Mouse (Mus musculus) gastrocnemius, adult 18-20 months (tissue): ENCODE data around the gene Krtap5-4. TPM values are rescaled to one million over a fixed set of nuclear protein-coding genes. Genes with fewer than 3 reads are reported as not detected.
"Not testable (repeated sequence)": the region's sequence is repeated elsewhere in the genome, so short reads cannot be mapped to it uniquely, and the experiment has no call there.

ENCODE experiments used
- DNase-seq: peaks from one replicate; pipeline ENCODE4 v3.0.0; 2021; ENCODE audit warnings: low spot score
- total RNA-seq, 2 experiments: library from RNA; stranded (reverse); gene quantifications; 2 replicates each; pipeline ENCODE4 v1.2.3; 2021

Gene Krtap5-4
- total RNA-seq, 2 experiments from 2014 or later, result not detected

DNA sequence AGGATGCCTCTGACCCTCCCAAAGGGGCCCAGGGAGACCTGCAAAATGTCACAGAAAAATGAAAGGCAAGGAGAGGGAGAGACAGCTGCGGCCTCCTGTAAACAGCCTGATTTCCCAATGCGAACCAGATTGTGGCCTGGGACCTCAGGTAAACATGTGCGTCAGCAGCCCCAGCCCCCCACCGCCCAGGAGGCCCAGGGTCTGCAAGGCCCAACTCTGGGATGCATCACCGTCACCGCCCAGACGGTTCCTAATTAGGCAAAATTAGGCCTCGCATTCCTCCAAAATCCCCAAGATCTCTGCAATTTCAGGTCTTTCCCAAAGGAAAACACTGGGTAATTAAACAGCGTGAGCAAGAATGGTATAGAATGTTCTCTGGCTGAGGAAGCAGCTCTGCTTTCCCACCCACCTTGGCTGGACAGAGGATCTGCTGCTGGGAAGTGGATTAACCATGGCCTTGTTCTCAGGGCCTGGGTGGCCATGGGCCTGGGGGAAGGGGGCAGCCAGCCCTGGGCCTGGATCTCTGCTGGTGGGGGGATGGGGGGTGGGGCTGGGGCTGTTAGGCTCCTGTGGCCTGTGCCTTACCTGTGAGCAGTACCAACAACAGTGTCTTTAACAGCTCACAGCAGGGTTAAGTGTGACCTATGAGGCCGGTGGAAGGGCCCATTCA is 18.4 kb downstream of the Krtap5-4 start:
- DNase-seq, result not testable (repeated sequence)

DNA sequence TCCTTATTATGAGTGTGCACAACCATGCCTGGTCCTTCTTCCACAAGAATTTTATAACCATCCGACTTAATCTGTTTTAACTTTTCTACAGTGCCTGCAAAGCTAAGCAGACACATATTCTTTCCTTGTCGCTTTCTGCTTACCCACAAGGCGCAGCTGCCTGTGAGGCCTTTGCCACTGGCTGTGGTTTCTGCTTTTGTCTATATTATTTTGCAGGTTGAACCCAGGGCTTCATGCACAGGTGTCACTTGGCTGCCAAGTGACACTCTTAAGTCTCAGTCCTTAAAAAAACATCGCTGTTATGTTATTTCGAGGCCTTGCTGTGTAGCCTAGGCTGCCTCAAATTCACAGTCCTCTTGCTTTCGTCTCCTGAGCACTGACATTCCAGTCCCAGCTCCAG is 19.3 kb downstream of the Krtap5-4 start:
- DNase-seq, result no peak

DNA sequence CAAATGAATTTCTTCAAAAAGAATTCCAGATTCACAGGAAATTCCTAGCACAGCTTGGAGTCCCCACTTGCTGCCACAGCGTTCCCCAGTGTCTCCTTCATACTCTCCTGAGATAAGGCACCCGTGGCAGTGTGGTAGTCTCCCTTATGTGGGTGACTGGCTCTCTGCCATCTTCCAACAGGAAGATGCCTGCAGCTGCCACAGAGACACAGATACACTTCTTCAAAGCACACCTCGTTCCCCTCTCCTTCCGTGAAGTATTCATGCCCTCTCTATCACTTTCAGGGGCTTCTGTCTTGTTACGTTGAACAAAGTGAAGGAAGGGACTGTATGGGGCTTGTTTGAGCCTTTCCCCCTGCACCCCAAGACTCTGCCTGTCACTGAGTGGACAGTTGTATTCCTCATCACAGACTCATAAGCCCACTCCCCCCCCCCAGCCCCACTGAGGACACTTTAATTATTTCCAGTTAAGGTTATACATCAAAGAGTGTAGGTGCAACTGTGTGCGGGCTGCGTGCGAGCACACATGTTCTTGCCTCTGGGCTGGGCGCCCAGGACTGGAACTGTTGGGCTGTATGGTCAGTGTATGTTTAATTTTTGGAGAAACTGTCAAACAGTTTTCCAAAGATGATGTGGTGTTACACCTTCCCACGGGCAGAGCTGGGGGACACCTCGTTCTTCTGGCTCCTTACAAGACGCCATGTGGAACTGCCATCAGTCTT is 20.2 kb downstream of the Krtap5-4 start:
- DNase-seq, result no peak

DNA sequence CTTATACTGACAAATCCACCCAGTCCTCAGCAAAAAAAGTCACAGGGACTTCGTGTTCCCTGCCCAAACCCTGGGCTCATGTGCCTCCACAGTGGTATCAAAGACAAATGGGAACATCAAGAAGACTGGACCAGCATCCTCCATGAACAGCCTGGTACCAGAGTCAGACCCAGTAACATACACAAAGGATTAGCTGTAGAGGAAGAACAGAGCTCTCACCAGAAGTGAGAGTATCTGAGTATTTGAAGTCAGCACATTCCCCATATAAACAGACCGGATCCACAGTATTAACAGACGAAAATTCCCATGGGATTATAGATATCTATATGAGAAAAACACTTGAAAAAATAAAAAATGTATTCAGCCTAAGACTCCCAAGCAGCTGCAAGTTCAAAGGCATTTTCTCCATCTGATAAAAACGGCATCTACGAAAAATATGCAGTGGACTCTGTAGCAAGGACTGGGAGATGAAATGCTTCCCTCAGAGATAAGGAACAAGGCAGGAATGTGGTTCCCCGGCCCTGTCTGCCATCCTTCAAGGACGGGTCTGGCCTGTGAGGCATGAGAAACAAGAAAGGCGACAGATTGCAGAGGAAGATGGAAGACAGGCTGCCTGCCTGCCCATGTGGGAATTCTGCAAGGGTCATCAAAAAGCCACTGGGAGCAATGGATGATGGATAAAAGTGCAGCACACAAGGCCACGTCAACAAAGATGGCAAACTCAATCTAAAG is 23.5 kb downstream of the Krtap5-4 start:
- DNase-seq, result no peak

DNA sequence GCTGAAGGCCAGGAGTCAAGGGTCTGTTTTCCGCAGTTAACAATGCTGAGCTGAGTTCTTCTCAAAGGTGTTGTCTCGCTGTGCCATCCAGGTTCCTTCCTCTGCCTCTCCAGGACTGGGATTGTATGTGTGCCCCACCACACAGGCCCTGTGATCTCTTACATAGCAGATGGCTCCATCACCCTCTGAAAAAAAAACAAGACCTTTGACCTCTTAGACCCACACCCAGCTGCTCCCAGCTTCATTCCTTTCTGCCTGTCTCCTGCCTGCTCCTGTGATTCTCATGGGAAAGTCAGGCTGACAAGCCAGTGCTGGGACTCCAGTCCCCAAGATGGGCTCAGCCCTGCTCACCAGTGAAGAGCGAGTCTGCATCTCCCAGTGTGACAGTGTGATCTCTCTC is 25.2 kb downstream of the Krtap5-4 start:
- DNase-seq, result no peak

DNA sequence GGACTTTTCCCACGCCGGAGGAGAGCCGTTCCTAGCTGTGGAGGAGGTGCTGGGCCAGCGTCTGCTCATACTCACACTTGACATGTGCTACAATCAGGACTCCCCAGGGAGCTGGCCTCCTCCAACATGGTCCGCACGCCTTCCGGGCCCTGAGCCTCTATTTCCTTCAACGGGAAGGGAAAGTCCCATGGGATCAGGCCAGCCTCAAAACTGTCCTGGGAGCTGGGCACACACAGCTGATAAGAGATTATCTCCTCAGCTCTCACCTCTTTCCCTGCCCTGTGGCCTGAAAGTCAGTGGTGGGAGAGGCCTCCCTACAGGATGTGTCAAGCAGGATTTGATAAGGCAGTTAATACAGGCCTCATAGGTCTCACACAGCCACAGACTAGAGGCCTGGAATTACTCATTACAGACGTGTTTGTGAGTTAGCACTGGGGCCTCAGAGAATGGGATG is 26.9 kb downstream of the Krtap5-4 start:
- peak; percentile 24 for DNase-seq

DNA sequence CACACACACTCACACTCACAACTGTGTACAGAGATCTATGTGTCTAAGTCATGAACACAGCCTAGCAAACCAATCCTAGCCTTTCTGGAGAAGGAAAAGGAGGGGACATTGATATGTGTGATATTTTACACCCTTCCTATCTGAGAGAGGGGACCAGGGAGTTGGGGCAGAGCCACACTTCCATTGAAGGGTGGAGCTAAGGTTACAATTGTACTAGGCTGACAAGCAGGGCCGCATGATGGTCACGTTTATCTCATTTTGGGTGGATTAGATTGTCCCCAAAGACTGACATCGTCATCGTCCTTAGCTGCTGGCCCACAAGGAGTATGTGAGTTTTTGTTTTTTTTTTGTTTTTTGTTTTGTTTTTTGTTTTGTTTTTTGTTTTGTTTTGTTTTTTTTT is 27.9 kb downstream of the Krtap5-4 start:
- no peak for DNase-seq

DNA sequence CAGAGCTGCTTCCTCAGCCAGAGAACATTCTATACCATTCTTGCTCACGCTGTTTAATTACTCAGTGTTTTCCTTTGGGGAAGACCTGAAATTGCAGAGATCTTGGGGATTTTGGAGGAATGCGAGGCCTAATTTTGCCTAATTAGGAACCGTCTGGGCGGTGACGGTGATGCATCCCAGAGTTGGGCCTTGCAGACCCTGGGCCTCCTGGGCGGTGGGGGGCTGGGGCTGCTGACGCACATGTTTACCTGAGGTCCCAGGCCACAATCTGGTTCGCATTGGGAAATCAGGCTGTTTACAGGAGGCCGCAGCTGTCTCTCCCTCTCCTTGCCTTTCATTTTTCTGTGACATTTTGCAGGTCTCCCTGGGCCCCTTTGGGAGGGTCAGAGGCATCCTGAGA is 29.4 kb downstream of the Krtap5-4 start:
- not testable (repeated sequence) for DNase-seq

DNA sequence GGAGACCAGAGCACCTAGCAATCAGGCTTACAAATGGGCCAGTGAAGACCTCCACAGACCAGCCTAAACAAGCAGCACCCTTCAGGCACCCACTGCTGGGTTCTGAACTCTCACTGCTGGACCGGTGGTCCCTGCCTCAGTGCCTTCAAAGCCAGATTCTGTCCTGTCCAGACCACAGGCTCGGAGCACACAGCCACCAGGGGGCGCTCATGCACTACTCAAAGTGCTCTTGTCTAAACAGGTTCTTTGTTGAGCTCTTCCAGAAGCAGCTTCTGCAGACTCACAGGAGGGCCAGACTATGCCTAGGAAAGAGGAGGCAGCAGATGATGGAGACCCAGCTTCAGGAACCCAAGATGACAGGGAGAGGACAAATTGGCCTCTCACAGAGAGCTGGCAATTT is 30.9 kb downstream of the Krtap5-4 start:
- DNase-seq, result peak; percentile 84

DNA sequence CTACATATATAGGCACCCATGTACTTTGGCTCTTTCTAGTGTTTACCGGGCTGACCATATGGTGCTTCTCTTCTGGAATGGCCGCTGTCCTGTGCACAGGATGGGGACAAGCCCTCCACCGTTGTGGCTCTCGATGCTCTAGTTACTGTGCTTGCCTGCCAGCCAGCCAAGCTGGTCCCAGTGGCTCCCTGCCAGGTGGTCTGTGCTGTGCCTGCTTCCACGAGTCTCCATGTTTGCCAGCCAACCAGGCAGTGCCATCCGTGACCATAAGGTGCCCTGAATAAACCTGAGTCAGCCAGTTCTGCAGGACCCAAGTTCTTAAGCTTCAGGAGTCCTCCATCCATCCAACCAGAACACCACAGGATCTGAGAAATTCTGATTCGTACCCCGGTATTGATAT is 31.8 kb downstream of the Krtap5-4 start:
- DNase-seq, result no peak

DNA sequence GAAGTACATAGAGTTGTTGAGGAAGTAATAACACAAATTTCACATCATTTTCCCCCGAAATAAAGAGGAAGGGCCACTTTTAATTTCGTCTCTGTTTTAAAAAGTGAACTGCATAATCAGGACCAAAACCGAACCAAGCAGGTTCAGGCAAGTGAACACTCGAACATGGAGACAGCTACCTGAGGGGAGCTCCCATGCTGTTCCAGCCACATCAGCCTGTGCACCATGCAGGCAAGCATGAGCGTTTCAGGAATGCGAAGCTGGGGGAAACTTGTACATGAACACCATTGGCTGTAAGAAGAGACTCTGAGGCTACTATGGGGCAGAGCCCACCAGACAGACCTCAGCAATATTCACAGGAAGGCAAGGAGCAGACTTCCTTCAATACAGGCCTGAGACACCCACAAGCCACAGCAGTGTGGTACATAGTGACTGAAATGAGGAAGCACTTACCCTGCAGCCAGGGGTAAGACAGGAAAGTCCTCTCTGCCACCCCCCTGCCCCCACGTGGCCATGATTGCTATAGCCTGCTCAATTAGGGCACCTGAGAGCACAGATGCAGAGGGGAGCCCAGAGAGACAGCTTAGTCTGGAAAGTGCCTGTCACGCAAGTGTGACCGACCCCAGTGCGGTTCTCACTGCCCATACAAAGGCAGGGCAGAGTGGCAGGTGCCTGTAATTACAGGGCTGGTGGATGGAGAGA is 37.1 kb downstream of the Krtap5-4 start:
- no peak for DNase-seq

DNA sequence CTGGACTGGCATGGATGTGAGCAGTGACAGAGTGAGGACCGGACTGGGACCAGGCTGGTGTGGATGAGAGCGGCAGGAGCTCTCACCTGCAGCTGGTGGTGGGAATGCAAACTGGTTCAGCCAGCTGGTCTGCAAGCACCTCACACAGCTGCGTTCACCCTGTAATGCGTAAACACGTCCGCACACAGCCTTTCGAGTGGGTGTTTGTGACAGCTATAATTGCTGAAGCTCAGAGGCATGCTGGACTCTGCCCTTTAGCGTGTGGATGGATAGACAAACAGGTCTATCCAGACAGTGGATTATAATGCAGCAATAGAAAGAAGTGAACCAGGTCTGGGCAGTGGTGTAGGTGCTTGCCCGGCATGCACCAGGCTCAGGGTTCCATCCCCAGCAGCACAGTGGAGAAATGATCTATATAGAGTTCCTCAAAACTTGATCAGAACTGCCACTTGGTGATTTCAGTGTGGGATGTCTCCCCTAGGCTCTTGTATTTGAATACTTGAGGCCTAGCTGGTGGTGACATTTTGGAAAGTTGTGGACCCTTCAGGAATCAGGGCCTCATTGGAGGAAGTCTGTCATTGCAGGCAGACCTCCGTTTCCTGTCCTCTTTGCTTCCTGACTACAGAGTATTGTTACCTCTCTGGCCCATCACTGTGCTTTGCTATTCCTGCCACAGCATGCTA is 38.4 kb downstream of the Krtap5-4 start:
- no peak for DNase-seq

DNA sequence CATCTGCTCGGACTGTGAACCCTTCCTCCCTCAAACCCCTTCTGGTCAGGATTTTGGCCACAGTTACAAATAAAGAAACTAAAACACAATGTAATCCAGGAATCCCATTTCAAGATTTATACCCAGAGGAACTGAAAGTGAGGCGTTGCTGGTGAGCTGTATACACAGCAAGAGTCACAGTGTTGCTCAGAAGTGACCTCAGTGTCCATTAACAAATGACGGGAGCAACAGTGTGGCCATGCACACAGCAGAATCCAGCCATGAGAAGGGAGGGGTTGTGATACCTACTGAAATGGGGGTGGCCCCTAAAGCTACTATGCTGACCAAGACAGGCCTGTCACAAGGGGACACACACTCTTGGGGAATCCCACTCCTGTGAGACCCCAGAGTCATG is 38.9 kb downstream of the Krtap5-4 start:
- DNase-seq, result no peak

DNA sequence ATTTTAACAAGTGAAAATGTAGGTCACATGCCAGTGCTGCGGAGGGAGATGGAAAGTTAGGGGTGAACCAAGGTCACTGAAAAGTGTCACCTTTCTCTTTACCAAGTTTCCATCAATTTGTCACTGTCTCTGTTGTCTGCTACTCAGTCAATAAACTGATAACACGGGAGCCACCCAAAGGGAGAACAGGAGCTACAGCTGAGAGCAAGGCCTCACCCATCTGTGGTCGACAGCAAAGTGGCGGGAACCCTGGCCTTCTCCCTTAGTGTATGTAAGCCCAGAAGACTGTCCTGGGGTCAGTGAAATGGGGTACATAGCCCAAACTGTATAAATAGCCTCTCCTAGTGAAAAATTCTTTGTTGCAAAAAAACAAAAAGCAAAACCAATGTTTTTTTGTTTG is 44.2 kb downstream of the Krtap5-4 start:
- no peak for DNase-seq

DNA sequence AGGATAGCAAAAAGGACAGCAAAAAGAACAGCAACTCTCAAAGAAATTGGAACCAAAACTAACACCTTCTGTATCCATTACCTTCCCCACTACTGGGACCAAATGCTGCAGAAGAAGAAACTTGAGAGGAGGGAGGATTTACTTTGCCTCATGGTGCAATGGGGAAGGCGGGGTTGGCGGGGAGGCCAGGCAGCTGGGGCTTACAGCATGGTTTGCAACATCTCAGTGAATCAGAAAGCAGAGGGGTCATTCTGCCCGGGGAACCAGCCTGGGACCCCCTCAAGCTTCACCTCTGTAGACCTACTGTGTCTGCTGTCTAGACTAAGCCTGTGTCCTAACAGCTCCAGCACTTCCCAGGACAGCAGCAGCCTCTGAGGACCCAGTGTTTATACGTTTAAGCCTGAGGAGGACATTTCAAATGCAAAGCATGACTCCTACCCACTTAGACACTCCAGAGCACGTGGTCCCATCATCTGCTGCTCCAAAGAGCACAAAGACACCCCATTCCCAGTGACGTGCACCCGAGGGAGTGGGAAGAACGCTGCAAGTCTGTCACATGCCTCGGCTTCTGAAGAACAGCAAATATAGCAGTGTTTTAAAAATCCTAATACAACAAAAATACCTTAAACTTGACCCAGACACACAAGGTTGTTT is 46.1 kb downstream of the Krtap5-4 start:
- peak; percentile 64 for DNase-seq

DNA sequence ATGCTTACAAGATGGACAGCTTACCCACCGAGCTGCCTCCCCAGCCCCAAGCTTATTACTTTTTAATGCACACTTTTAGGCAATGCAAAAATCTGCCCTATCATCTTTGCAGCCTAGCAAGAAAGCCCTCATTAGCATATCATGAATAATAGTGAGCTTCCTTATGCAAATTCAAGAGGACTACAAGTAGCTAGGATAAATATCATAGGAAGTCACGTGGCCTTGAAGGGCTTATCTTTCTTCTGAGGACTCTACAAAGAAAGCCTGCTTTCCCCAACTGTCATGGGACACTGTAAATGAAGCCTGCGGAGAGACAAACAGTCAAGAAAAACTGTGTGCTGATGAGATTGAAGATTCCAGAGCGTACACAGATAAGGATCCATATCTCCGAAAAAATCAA is 48.2 kb downstream of the Krtap5-4 start:
- DNase-seq, result no peak

DNA sequence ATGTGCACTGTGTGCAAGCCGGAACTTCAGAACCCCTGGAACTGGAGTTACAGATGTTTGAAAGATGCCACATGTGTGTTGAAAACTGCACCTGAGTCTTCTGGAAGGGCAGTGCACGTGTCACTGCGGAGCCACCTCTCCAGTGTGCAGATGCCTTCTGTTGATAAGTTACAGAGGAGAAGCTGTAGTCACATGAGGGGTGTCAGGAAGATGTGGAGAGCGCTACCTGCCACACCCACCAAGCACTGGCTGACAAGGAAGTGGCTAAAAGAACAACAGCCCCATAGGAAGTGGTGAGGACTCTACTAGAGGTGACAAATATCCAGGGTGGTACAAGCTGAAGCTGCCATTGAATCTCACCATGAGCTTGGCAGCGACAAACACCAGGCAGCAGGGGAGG is 50.5 kb downstream of the Krtap5-4 start:
- DNase-seq, result no peak
